Mouse (Mus musculus) T-helper 2 cell (primary cell): Measurements from ENCODE around the gene Pip4k2a.
"Not testable (repeated sequence)": the region's sequence is repeated elsewhere in the genome, so short reads cannot be mapped to it uniquely, and the experiment has no call there.

Experiments
- in situ Hi-C: fragments of 300-600 bp; cut with MboI, MseI; formaldehyde crosslinking; loops from one replicate; pipeline ENCODE4 v1.15.1; 2025; ENCODE audit warnings: high pct_unique_total_duplicates

Pip4k2a gene

GRCm38 (mm10) chr2:18998054-18998478 lies at the start of gene Pip4k2a, which contains the start of gene 4930426L09Rik:
TSS of gene Pip4k2a (minus strand) at chr2:18998126.
TSS of gene 4930426L09Rik (plus strand) at chr2:18998343.
- in situ Hi-C loops, result no loop called here

- in situ Hi-C loops, result no loop called here
Observed at GRCm38 (mm10) chr2:19037907-19038570, 40.1 kb upstream of the Pip4k2a start.

GRCm38 (mm10) chr2:19037430-19037829 lies 39.5 kb upstream of the Pip4k2a start:
- in situ Hi-C loops, result no loop called here

- in situ Hi-C loops, result no loop called here
Observed at GRCm38 (mm10) chr2:19024807-19025206, 26.9 kb upstream of the Pip4k2a start.

- in situ Hi-C loops, result no loop called here
Observed at GRCm38 (mm10) chr2:19018034-19018433, 20.1 kb upstream of the Pip4k2a start.

- in situ Hi-C loops, result no loop called here
Observed at GRCm38 (mm10) chr2:19016839-19017238, 18.9 kb upstream of the Pip4k2a start.

- in situ Hi-C loops, result no loop called here
Observed at GRCm38 (mm10) chr2:19016348-19016747, 18.4 kb upstream of the Pip4k2a start.

GRCm38 (mm10) chr2:19011443-19011842 lies 13.5 kb upstream of the Pip4k2a start:
- in situ Hi-C loops, result no loop called here

- in situ Hi-C loops, result not testable (repeated sequence)
Observed at GRCm38 (mm10) chr2:19010541-19010940, 12.6 kb upstream of the Pip4k2a start.

- in situ Hi-C loops, result no loop called here
Observed at GRCm38 (mm10) chr2:19007580-19007979, 9.7 kb upstream of the Pip4k2a start.

- in situ Hi-C loops, result no loop called here
Observed at GRCm38 (mm10) chr2:19006124-19006523, 8.2 kb upstream of the Pip4k2a start.

GRCm38 (mm10) chr2:19004801-19005200 lies 6.9 kb upstream of the Pip4k2a start:
- in situ Hi-C loops, result no loop called here

- in situ Hi-C loops, result no loop called here
Observed at GRCm38 (mm10) chr2:18999395-18999794, 1.5 kb upstream of the Pip4k2a start.

- in situ Hi-C loops, result no loop called here
Observed at GRCm38 (mm10) chr2:18997387-18997971, 447 bp downstream of the Pip4k2a start.

- in situ Hi-C loops, result no loop called here
Observed at GRCm38 (mm10) chr2:18996451-18997211, 1.3 kb downstream of the Pip4k2a start.

GRCm38 (mm10) chr2:18992512-18993510 lies 5.1 kb downstream of the Pip4k2a start:
- in situ Hi-C loops, result loop anchor here (5.0 kb wide), 1 partner anchor 56 kb away; no protein-coding TSS in a partner anchor

GRCm38 (mm10) chr2:18988885-18989284 lies 9.0 kb downstream of the Pip4k2a start:
- in situ Hi-C loops, result no loop called here

- in situ Hi-C loops, result no loop called here
Observed at GRCm38 (mm10) chr2:18985506-18985905, 12.4 kb downstream of the Pip4k2a start.

GRCm38 (mm10) chr2:18984095-18984847 lies 13.7 kb downstream of the Pip4k2a start:
- in situ Hi-C loops, result no loop called here

- in situ Hi-C loops, result no loop called here
Observed at GRCm38 (mm10) chr2:18983546-18983945, 14.4 kb downstream of the Pip4k2a start.

- in situ Hi-C loops, result no loop called here
Observed at GRCm38 (mm10) chr2:18982581-18982980, 15.3 kb downstream of the Pip4k2a start.
